Mouse (Mus musculus): ENCODE measurements around the gene Arid2. TPM values are rescaled to one million over a fixed set of nuclear protein-coding genes. Genes with fewer than 3 reads are reported as not detected.

Gene Arid2
- total and polyA plus RNA-seq, 3 experiments: 20.3 to 31.2 (median 25.9) TPM

- Histone ChIP-seq H3K9ac (ENCODE audit: control insufficient read depth, low read depth, low read length, poor library complexity, severe bottlenecking) (no peak overlapping the region), H3K27me3 (ENCODE audit: control insufficient read depth in 1 of 2, insufficient read depth in 2 of 2, low read length in 2 of 2) (no peaks in the 10 kb centered on the region), H3K4me3 (ENCODE audit: control insufficient read depth in 1 of 2, insufficient read depth in 1 of 2, low read depth in 2 of 2, low read length in 2 of 2) (no peak overlapping the region), H3K4me1 (ENCODE audit: control insufficient read depth in 1 of 2, insufficient read depth in 2 of 2, low read length in 2 of 2) (peaks cover 2 to 17% of the 10 kb centered on the region in 2 experiments; a peak in 3 of 4 replicates), H3K79me2 (ENCODE audit: control insufficient read depth, insufficient read depth, low read length, poor library complexity) (peaks cover 49% of the 10 kb centered on the region), H3K9me3 (replicated peaks; ENCODE audit: insufficient read depth, low read length) (no peaks in the 10 kb centered on the region), H3K27ac (ENCODE audit: control insufficient read depth, low read depth, low read length) (no peak overlapping the region), H3K36me3 (ENCODE audit: control insufficient read depth in 1 of 2, insufficient read depth in 2 of 2, low read length in 2 of 2) (peaks cover 21 to 31% of the 10 kb centered on the region in 2 experiments)
- no peak for TF ChIP-seq MAFK (IDR thresholded peaks at IDR 0.05; ENCODE audit: borderline replicate concordance, low read depth, low read length)
- no peak for DNase-seq (ENCODE audit: low read depth, low spot score)
Observed at GRCm38 (mm10) chr15:96297078-96297590, 9.8 kb downstream of the Arid2 start.

DNA sequence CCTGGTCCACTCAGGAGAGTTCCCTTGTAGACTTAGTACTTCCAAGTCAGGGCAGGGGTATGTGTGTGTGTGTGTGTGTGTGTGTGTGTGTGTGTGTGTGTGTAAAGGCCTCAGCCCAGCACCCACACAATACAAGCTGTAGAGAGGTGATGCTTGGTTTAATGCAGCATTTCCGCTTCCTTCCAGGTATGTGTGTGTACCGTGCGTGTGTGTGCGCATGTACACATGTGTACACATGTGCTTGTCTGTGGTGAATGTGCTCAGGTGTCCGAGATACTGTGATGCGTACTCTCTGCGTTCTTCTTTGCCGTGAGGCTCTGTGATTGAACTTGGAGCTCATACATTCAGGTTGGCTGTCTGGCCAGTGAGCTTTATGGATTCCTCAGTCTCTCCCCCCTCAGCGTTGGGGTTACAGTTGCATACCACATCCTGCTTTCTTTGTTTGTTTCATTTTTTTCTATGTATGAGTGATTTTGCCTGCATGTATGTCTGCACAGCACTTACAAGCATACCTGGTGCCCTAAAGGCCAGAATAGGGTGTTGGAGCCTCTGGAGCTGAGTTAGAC, 10.4 kb downstream of the Arid2 start:
- no peak overlapping the region for H3K9ac ChIP-seq (ENCODE audit: control insufficient read depth, low read depth, low read length, poor library complexity, severe bottlenecking)
- TF ChIP-seq GATA1 (IDR thresholded peaks at IDR 0.05; ENCODE audit: low read depth, low read length) (no peak), MAFK (IDR thresholded peaks at IDR 0.05; ENCODE audit: borderline replicate concordance, low read depth, low read length) (no peak), ZKSCAN1 (IDR thresholded peaks at IDR 0.05; ENCODE audit: low read depth, low read length) (no peak), CHD2 (IDR thresholded peaks at IDR 0.05; ENCODE audit: low read length) (no peak)
- H3K4me1 ChIP-seq (ENCODE audit: control insufficient read depth in 1 of 2, insufficient read depth in 2 of 2, low read length in 2 of 2): peaks cover 2 to 14% of the 10 kb centered on the region in 2 experiments; a peak in 3 of 4 replicates
- no peak for DNase-seq (ENCODE audit: low read depth, low spot score)
- no peaks in the 10 kb centered on the region for H3K9me3 ChIP-seq (replicated peaks; ENCODE audit: insufficient read depth, low read length)
- peaks cover 44% of the 10 kb centered on the region for H3K79me2 ChIP-seq (ENCODE audit: control insufficient read depth, insufficient read depth, low read length, poor library complexity)
- H3K27ac ChIP-seq (ENCODE audit: control insufficient read depth, low read depth, low read length): no peak overlapping the region
- no peak overlapping the region for H3K4me3 ChIP-seq (ENCODE audit: control insufficient read depth in 1 of 2, insufficient read depth in 1 of 2, low read depth in 2 of 2, low read length in 2 of 2)
- H3K27me3 ChIP-seq (ENCODE audit: control insufficient read depth in 1 of 2, insufficient read depth in 2 of 2, low read length in 2 of 2): no peaks in the 10 kb centered on the region
- peaks cover 15 to 34% of the 10 kb centered on the region in 2 experiments for H3K36me3 ChIP-seq (ENCODE audit: control insufficient read depth in 1 of 2, insufficient read depth in 2 of 2, low read length in 2 of 2)

GRCm38 (mm10) chr15:96309310-96309709, 22.0 kb downstream of the Arid2 start:
- no peak overlapping the region for H3K9ac ChIP-seq (ENCODE audit: control insufficient read depth, low read depth, low read length, poor library complexity, severe bottlenecking)
- H3K4me3 ChIP-seq (ENCODE audit: control insufficient read depth in 1 of 2, insufficient read depth in 1 of 2, low read depth in 2 of 2, low read length in 2 of 2): no peak overlapping the region
- H3K27me3 ChIP-seq (ENCODE audit: control insufficient read depth in 1 of 2, insufficient read depth in 2 of 2, low read length in 2 of 2): no peaks in the 10 kb centered on the region
- peaks cover 5% of the 10 kb centered on the region; the same call in 1 of the 2 replicates for H3K79me2 ChIP-seq (ENCODE audit: control insufficient read depth, insufficient read depth, low read length, poor library complexity)
- DNase-seq (ENCODE audit: low read depth, low spot score): no peak
- no peak for TF ChIP-seq RCOR1 (IDR thresholded peaks at IDR 0.05; ENCODE audit: low read depth, low read length)
- peaks cover 6% of the 10 kb centered on the region in 2 experiments for H3K4me1 ChIP-seq (ENCODE audit: control insufficient read depth in 1 of 2, insufficient read depth in 2 of 2, low read length in 2 of 2)
- no peak overlapping the region for H3K27ac ChIP-seq (ENCODE audit: control insufficient read depth, low read depth, low read length)
- peaks cover 10 to 13% of the 10 kb centered on the region in 2 experiments for H3K36me3 ChIP-seq (ENCODE audit: control insufficient read depth in 1 of 2, insufficient read depth in 2 of 2, low read length in 2 of 2)
- no peaks in the 10 kb centered on the region for H3K9me3 ChIP-seq (replicated peaks; ENCODE audit: insufficient read depth, low read length)

GRCm38 (mm10) chr15:96312902-96313301, 25.6 kb downstream of the Arid2 start:
- peak; percentile 67 for TF ChIP-seq GATA1 (IDR thresholded peaks at IDR 0.05; ENCODE audit: low read depth, low read length)
- no peak for TF ChIP-seq TBP (IDR thresholded peaks at IDR 0.05; ENCODE audit: low read depth, low read length)
- no peak for TF ChIP-seq MAX (IDR thresholded peaks at IDR 0.05; ENCODE audit: low read length)
- peak; percentile 81 for TF ChIP-seq TCF12 (IDR thresholded peaks at IDR 0.05; ENCODE audit: low read depth, low read length)
- TF ChIP-seq ZKSCAN1 (IDR thresholded peaks at IDR 0.05; ENCODE audit: low read depth, low read length): no peak
- peak; percentile 48 for TF ChIP-seq TAL1 (IDR thresholded peaks at IDR 0.05; ENCODE audit: low read length)
- TF ChIP-seq ZNF384 (IDR thresholded peaks at IDR 0.05; ENCODE audit: low read depth, low read length): no peak
- 0 out of 2 replicates have a peak, but pooled peaks have one; percentile 20 for TF ChIP-seq SIN3A (IDR thresholded peaks at IDR 0.05; ENCODE audit: low read length)
- no peak for TF ChIP-seq JUND (IDR thresholded peaks at IDR 0.05; ENCODE audit: low read depth, low read length)
- peak; percentile 58 to 64; a peak in 2 of 4 replicates for TF ChIP-seq EP300 (IDR thresholded peaks at IDR 0.05; ENCODE audit: low read depth in 1 of 2, low read length in 2 of 2)
- TF ChIP-seq UBTF (IDR thresholded peaks at IDR 0.05; ENCODE audit: borderline replicate concordance, insufficient read depth, low read depth, low read length): no peak
- Histone ChIP-seq H3K27me3 (ENCODE audit: control insufficient read depth in 1 of 2, insufficient read depth in 2 of 2, low read length in 2 of 2) (no peaks in the 10 kb centered on the region), H3K79me2 (ENCODE audit: control insufficient read depth, insufficient read depth, low read length, poor library complexity) (peaks cover 10% of the 10 kb centered on the region; the same call in 1 of the 2 replicates), H3K27ac (ENCODE audit: control insufficient read depth, low read depth, low read length) (no peak overlapping the region), H3K4me1 (ENCODE audit: control insufficient read depth in 1 of 2, insufficient read depth in 2 of 2, low read length in 2 of 2) (peaks cover 6 to 9% of the 10 kb centered on the region in 2 experiments), H3K9me3 (replicated peaks; ENCODE audit: insufficient read depth, low read length) (no peaks in the 10 kb centered on the region), H3K9ac (ENCODE audit: control insufficient read depth, low read depth, low read length, poor library complexity, severe bottlenecking) (no peak overlapping the region), H3K4me3 (ENCODE audit: control insufficient read depth in 1 of 2, insufficient read depth in 1 of 2, low read depth in 2 of 2, low read length in 2 of 2) (no peak overlapping the region), H3K36me3 (ENCODE audit: control insufficient read depth in 1 of 2, insufficient read depth in 2 of 2, low read length in 2 of 2) (peaks cover 4 to 14% of the 10 kb centered on the region in 2 experiments)
- DNase-seq (ENCODE audit: low read depth, low spot score): peak; percentile 57

Measured in MEL (cell line).